Mouse (Mus musculus) liver, embryonic 14.5 days (tissue): ENCODE measurements around the gene Pum2.

Experiments
- CTCF ChIP-seq: IDR thresholded peaks from 2 replicates; pipeline ENCODE4 v1.5.1; 2016; ENCODE audit warnings: antibody characterized with exemption, low read depth, control low read depth
- EP300 ChIP-seq: IDR thresholded peaks from 2 replicates; pipeline ENCODE4 v1.6.1; 2016; ENCODE audit warnings: antibody characterized with exemption, low read depth

DNA sequence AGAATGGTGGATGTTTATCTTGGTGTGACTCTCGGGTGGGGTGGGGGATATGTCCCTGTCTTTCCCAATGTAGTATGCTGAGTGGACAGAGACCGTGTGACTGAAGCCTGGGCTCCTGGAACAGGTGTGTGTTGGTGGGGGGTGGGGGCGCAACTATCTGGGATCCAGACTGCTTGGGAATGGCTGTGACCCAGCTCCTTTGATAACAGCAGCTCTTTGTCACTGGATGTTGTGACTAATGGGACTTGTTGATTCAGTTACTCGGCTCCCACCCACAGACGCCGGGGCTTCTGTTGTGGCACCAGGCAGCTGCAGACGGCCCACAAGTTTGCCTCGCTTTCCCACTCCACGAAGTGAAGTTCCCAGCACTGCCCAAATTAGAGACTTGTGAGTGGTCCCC, 110.3 kb downstream of the Pum2 start:
- TF ChIP-seq CTCF (no peak), EP300 (no peak)
